Mouse (Mus musculus) ES-Bruce4 (cell line): ENCODE measurements at regions not wholly inside any gene's neighbourhood (a gene's known extent, or its start where the extent isn't known, plus 50 kb on each side); places are given as distances from the start of the nearest gene placed in this dataset.

Experiments used
- H3K27ac ChIP-seq: 2 replicates; pipeline ENCODE4 v1.5.1; 2012; ENCODE audit warnings: low read length, inconsistent platforms; ENCODE audit not compliant: insufficient read depth
- H3K27me3 ChIP-seq: 2 replicates; pipeline ENCODE4 v1.6.1; 2012; ENCODE audit warnings: mild to moderate bottlenecking, low read length, inconsistent platforms; ENCODE audit not compliant: control insufficient read depth, poor library complexity, insufficient read depth, severe bottlenecking
- H3K36me3 ChIP-seq: 2 replicates; pipeline ENCODE4 v1.6.1; 2012; ENCODE audit warnings: inconsistent platforms, mild to moderate bottlenecking, low read length, moderate library complexity; ENCODE audit not compliant: control insufficient read depth, poor library complexity, insufficient read depth, severe bottlenecking
- H3K4me1 ChIP-seq: one replicate; pipeline ENCODE4 v1.8.1; 2011; ENCODE audit warnings: low read length; ENCODE audit not compliant: control insufficient read depth, insufficient read depth
- H3K4me3 ChIP-seq: 2 replicates; pipeline ENCODE4 v1.5.1; 2011; ENCODE audit warnings: low read depth, mild to moderate bottlenecking, low read length
- H3K9ac ChIP-seq: 2 replicates; pipeline ENCODE4 v1.6.1; 2012; ENCODE audit warnings: low read depth, mild to moderate bottlenecking, inconsistent platforms; ENCODE audit not compliant: poor library complexity, severe bottlenecking
- H3K9me3 ChIP-seq: replicated peaks from 2 replicates; pipeline ENCODE4 v1.6.1; 2012; ENCODE audit warnings: mild to moderate bottlenecking, low read length, inconsistent platforms; ENCODE audit not compliant: control insufficient read depth, poor library complexity, insufficient read depth, severe bottlenecking
- CTCF ChIP-seq: IDR thresholded peaks from one replicate; pipeline ENCODE4 v1.8.1; 2011; ENCODE audit warnings: low read depth, low read length
- EP300 ChIP-seq: IDR thresholded peaks from 2 replicates; pipeline ENCODE4 v1.6.1; 2011; ENCODE audit warnings: low read depth, low read length; ENCODE audit not compliant: insufficient read depth
- POLR2A ChIP-seq: IDR thresholded peaks from one replicate; pipeline ENCODE4 v1.8.1; 2011; ENCODE audit warnings: low read length; ENCODE audit not compliant: insufficient read depth

DNA sequence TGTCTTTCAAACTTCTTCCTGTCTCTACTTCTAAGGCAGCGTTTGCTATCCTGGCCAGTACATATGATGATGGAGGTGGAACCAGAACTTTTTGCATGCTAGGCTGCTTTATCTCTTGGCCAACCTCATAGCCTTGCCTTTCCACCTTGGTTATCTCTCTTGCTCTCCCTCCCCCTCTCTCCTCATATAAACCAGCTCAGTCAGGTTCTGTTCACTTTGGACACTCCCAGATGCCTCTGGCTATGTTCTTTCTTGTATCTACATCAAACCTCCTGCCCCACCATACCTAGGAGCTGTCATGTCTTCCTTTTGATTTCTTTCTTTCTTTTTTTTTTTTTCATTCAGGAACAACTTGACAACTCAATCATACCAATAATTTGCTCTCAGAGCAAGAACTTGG is 98.0 kb upstream of the Plcb4 start:
- no peaks in the 10 kb centered on the region for H3K27me3 ChIP-seq
- peaks cover 13% of the 10 kb centered on the region for H3K4me1 ChIP-seq
- H3K4me3 ChIP-seq = no peak overlapping the region
- H3K27ac ChIP-seq = peak overlapping the region; percentile 96
- H3K36me3 ChIP-seq = no peaks in the 10 kb centered on the region
- no peak overlapping the region for H3K9ac ChIP-seq
- no peak for TF ChIP-seq CTCF
- no peak for TF ChIP-seq EP300
- TF ChIP-seq POLR2A = no peak
- peaks cover 19% of the 10 kb centered on the region for H3K9me3 ChIP-seq

DNA sequence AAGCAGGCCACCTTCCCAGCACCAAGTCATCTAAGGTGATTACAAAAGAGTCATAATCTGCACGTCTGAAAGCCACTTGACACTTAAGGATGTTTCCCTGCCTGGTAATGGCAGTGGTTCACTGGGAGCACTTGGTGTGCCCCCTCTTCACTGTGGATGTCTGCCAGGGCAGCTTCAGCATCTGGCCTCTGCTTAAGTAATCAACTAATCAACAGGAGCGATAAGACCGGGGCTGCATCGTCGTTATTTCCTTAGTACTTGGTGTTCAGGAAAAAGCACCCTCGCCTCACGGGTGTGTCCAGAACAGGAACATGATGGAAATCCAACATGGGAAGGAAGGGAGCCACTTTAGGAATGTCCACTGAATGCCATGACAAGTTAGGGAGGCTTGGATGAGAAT is 97.1 kb upstream of the Plcb4 start:
- Histone ChIP-seq H3K9ac (no peak overlapping the region), H3K36me3 (no peaks in the 10 kb centered on the region), H3K27me3 (no peaks in the 10 kb centered on the region), H3K9me3 (peaks cover 19% of the 10 kb centered on the region), H3K27ac (peak overlapping the region; percentile 44; the same call in 1 of the 2 replicates), H3K4me1 (peaks cover 13% of the 10 kb centered on the region), H3K4me3 (no peak overlapping the region)
- TF ChIP-seq POLR2A (no peak), EP300 (no peak), CTCF (no peak)

DNA sequence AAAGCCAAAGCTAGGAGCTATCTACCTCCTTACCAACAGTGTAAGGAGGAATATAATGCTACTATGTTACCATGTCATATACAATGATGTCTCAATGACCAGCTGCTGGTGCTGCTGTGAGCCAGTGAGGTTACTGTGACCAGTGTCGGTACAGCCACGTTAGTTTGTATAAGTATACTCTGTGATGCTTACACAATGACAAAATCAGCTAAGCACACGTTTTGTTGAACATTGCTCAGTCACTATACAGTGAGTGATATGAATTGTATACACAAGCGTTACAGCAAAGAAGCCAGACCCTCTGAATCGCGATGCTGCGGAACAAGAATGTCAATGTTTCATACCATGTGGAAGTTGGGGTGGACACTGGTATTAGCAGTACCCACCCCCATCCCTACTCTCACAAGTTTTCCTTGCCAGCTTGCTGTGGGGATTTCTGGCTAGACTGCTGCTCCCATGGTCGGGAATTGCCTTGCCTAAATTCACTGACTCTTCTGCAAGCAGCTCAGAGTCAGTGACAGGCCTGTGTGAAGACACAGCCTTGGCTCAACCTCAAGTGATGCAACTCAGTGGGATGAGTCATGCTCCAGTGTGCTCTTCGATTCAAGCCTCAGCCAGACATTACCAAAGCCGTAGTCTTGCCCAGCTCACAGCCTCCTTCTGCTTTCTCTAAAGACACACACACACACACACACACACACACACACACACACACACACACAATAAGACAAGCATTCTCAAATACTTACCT is 96.5 kb upstream of the Plcb4 start:
- peaks cover 15% of the 10 kb centered on the region for H3K9me3 ChIP-seq
- H3K4me3 ChIP-seq = no peak overlapping the region
- H3K36me3 ChIP-seq = no peaks in the 10 kb centered on the region
- H3K4me1 ChIP-seq = peaks cover 13% of the 10 kb centered on the region
- TF ChIP-seq CTCF = no peak
- TF ChIP-seq POLR2A = no peak
- no peak for TF ChIP-seq EP300
- no peak overlapping the region for H3K9ac ChIP-seq
- no peak overlapping the region for H3K27ac ChIP-seq
- no peaks in the 10 kb centered on the region for H3K27me3 ChIP-seq

DNA sequence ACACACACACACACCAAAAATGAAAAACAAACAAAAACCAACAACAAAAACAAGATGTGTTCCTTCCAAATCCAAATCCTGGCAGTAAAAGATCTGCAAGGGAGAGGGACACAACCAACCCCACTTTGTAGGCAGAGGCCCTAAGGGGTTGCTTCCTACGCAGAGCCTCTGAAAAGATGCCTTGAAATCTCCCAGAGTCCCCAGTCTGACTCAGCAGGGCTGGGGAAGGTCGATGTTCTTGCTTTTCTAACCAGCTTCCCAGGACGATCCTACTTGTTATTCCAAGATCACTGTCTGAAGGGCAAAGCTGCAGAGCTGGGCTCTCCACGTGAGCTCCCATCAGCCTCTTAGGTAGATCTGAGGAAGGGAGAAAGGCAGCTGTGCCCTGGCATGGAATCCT is 94.6 kb upstream of the Plcb4 start:
- Histone ChIP-seq H3K9ac (no peak overlapping the region), H3K4me3 (no peak overlapping the region), H3K27ac (no peak overlapping the region), H3K9me3 (no peaks in the 10 kb centered on the region), H3K36me3 (no peaks in the 10 kb centered on the region), H3K27me3 (no peaks in the 10 kb centered on the region), H3K4me1 (peaks cover 13% of the 10 kb centered on the region)
- TF ChIP-seq POLR2A (no peak), CTCF (no peak), EP300 (no peak)

DNA sequence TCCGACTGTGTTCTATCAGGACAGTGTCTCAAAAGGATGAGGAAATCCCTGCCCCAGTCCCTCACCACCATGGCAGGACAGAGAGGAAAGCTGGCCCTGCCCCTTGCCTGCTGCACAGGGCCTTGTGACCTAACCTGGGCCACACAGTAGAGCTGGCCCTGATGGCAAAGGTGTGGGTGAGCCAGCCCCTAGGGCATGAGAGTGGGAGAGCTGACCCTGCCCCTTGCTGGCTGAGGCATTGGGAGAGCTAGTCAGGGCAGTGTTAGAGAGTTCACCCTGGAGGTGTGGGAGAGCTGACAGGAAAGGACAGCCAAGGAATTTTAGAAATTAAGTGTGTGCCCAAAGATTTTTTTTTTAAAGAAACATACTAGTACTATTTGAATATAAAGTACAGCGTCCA is 90.5 kb upstream of the Plcb4 start:
- Histone ChIP-seq H3K4me1 (peaks cover 6% of the 10 kb centered on the region), H3K9me3 (no peaks in the 10 kb centered on the region), H3K27me3 (no peaks in the 10 kb centered on the region)

DNA sequence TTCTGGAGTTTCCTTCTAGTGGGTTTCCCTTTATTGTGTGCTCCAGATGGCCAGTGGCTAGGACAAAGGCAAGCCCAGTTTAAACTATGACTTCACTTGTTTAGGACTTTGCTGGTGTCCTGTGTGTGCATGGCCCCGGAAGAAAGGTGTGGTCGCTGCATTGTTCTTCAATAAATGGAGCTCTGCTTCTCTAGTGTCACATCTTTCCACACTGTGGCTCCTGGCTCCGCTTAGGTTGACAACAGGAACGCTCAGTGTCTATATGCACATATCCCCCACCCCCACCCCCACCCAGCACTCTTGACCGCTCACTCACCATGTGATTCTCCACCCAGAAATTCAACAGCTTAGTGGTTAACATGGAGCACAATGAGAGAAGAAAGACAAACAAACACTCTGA is 87.2 kb upstream of the Plcb4 start:
- Histone ChIP-seq H3K9ac (no peak overlapping the region), H3K27me3 (no peaks in the 10 kb centered on the region), H3K4me1 (peaks cover 3% of the 10 kb centered on the region), H3K27ac (no peak overlapping the region; the same call in 1 of the 2 replicates), H3K36me3 (no peaks in the 10 kb centered on the region), H3K4me3 (no peak overlapping the region), H3K9me3 (no peaks in the 10 kb centered on the region)
- no peak for TF ChIP-seq CTCF
- TF ChIP-seq EP300 = peak; percentile 52

More for the DNA sequence above, 90.5 kb upstream of the Plcb4 start:
- Histone ChIP-seq H3K9ac (no peak overlapping the region), H3K4me3 (no peak overlapping the region), H3K27ac (no peak overlapping the region), H3K36me3 (no peaks in the 10 kb centered on the region)
- TF ChIP-seq POLR2A (no peak), EP300 (no peak), CTCF (no peak)
